Mouse (Mus musculus) heart, embryonic 10.5 days (tissue): ENCODE data around the gene Neb. TPM values are rescaled to one million over a fixed set of nuclear protein-coding genes. Genes with fewer than 3 reads are reported as not detected.

Experiments used
- DNase-seq: peaks from one replicate; pipeline ENCODE4 v3.0.0-alpha.2; 2017; ENCODE audit warnings: low spot score
- H3K27ac ChIP-seq: fragments of 300-500 bp; sonication (generic); 2 replicates; pipeline ENCODE4 v1.5.1; 2016; ENCODE audit warnings: mild to moderate bottlenecking
- H3K27me3 ChIP-seq: fragments of 300-500 bp; sonication (generic); 2 replicates; pipeline ENCODE4 v1.6.1; 2016; ENCODE audit warnings: mild to moderate bottlenecking; ENCODE audit not compliant: poor library complexity, insufficient read depth, severe bottlenecking
- H3K36me3 ChIP-seq: fragments of 300-500 bp; sonication (generic); 2 replicates; pipeline ENCODE4 v1.6.1; 2016; ENCODE audit warnings: mild to moderate bottlenecking, moderate library complexity
- H3K4me1 ChIP-seq: fragments of 300-500 bp; sonication (generic); 2 replicates; pipeline ENCODE4 v1.6.1; 2016; ENCODE audit warnings: mild to moderate bottlenecking
- H3K4me3 ChIP-seq: fragments of 300-500 bp; sonication (generic); 2 replicates; pipeline ENCODE4 v1.5.1; 2016; ENCODE audit warnings: mild to moderate bottlenecking, moderate library complexity
- H3K9me3 ChIP-seq: fragments of 300-500 bp; sonication (generic); 2 replicates; pipeline ENCODE4 v1.6.1; 2016; ENCODE audit warnings: mild to moderate bottlenecking, moderate library complexity
- WGBS: fragments of 180-500 bp; shearing (Covaris S2); methylation state at CpG from one replicate; pipeline ENCODE4 v1.1.7; 2016; 5-methylcytosine and 5-hydroxymethylcytosine counted together
- polyA plus RNA-seq: library from polyadenylated mRNA; unstranded; fragments of >200 nt; fragmentation: Nextera tagmentation; extraction: Ambion mirVana; gene quantifications from 2 replicates; pipeline ENCODE4 v1.2.1, GENCODE M21; 2016

Neb gene
- polyA plus RNA-seq, 1 experiment from 2014 or later, result 0.75 TPM

GRCm38 (mm10) chr2:52320175-52320574 is 58.1 kb downstream of the Neb start:
- no peaks in the 10 kb centered on the region for H3K27me3 ChIP-seq
- no peaks in the 10 kb centered on the region for H3K36me3 ChIP-seq
- H3K9me3 ChIP-seq, result no peaks in the 10 kb centered on the region
- WGBS, result 90% methylated on average over 2 of the region's 2 CpGs
- peaks cover 19% of the 10 kb centered on the region for H3K4me1 ChIP-seq
- H3K4me3 ChIP-seq, result no peak overlapping the region
- no peak for DNase-seq
- no peak overlapping the region for H3K27ac ChIP-seq

DNA sequence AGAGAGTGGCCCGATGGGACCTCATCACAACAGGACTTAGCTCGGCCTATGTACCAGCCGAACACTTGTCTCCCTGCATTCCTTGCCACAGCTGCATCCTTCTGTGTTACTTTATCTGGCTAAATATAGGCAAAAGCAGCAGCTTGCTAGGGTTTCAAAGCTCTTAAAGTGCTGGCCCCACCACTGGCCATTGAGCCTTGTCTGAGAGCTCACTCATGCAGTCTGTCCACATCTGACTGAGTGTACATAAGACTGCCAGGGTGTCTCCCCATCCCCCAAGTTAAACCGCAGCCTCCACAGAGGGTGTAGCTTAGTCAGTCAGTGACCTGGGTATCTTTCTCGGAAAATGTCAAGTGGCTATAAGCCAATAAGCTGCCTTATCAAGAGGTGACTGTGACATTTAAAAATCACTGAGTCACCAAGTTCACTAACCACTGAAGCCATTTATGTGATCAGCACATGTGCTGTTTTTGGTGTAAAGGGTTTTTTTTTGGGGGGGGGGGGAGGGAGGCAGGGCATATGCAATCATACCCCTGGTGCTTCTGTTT is 59.2 kb downstream of the Neb start:
- Histone ChIP-seq H3K4me3 (no peak overlapping the region), H3K9me3 (no peaks in the 10 kb centered on the region), H3K27me3 (no peaks in the 10 kb centered on the region), H3K4me1 (peaks cover 19% of the 10 kb centered on the region), H3K27ac (peak overlapping the region; percentile 69), H3K36me3 (no peaks in the 10 kb centered on the region)
- DNase-seq, result peak; percentile 84
- WGBS, result 42% methylated on average over 5 of the region's 5 CpGs

DNA sequence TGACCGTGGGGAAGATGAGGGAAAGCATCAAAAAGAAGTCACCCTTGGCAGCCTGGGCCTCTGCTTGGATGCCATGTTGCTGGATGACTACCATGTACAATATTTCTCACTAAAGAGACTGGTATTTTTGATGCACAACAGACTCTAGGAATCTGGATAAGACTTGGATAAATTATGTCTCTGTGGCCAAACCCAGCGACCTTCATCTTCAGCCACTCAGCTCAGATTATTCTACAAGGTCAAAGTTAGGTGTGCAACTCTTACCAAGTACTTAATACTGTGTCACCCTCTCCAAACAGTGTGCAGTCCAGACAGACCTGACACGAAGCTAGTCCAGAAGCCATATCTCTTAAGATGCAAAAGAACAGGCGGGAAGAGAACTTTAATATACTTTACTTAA is 60.8 kb downstream of the Neb start:
- Histone ChIP-seq H3K27ac (no peak overlapping the region), H3K4me1 (peaks cover 19% of the 10 kb centered on the region), H3K27me3 (no peaks in the 10 kb centered on the region), H3K36me3 (no peaks in the 10 kb centered on the region), H3K9me3 (no peaks in the 10 kb centered on the region), H3K4me3 (no peak overlapping the region)
- WGBS, result 67% methylated on average over 4 of the region's 4 CpGs
- peak; percentile 27 for DNase-seq

DNA sequence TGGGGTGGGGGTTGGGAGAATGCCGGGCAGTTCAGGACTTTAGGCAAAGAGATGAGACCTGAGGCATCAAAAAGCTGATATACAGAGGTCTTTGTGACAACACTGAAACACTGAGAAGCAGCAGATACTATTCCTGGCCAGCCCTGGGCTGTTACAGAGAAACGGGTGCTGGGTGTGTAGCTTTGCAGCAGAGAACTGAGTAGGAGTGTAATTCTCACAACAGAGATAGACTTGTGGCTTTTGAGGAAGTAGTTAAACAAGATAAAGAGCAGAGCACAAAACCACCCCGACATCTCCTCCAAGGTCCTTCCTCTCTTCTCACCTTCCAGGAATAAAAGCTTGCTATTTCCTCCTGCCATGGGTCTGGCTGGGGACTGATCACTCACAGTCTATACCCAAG is 62.5 kb downstream of the Neb start:
- Histone ChIP-seq H3K9me3 (no peaks in the 10 kb centered on the region), H3K27me3 (no peaks in the 10 kb centered on the region), H3K27ac (peak overlapping the region; percentile 32; the same call in 1 of the 2 replicates), H3K36me3 (no peaks in the 10 kb centered on the region), H3K4me1 (peaks cover 19% of the 10 kb centered on the region), H3K4me3 (no peak overlapping the region)
- WGBS, result 32% methylated on average over 3 of the region's 3 CpGs
- peak; percentile 35 for DNase-seq

DNA sequence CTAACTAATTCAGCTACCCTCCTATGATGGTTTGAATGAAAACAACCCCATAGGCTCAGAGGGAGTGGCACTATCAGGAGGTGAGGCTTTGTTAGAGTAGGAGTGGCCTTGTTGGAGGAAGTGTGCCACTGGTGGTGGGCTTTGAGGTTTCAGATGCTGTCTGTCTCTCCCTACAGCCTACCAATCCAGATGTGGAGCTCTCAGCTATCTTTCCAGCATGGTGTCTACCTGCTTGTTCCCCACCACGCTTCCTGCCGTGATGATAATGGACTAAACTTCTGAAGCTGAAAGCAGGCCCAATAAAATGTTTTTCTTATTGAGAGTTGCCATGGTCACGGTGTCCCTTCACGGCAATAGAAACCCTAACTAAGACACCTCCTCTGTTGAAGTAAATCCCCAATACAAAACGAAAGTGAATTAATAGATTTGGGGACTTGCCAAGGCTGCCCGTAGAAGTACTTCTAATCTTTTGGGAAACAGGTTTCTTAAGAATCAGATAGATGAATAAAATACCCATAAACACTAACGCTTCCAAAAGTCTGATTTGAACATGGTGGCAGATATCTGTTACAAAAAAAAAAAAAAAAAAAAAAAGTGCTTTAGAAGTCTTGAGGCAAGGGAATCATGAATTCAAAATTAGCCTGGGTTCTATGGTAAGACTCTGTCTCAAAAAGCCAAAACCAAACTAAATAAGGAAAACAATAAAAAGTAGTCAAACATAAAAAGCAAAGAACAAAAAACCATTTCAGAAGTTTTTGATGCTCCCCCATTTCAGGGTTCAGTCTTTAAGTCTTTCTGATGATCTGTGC is 63.1 kb downstream of the Neb start:
- peak; percentile 27 for DNase-seq
- Histone ChIP-seq H3K4me1 (peaks cover 22% of the 10 kb centered on the region), H3K4me3 (no peak overlapping the region), H3K9me3 (no peaks in the 10 kb centered on the region), H3K27me3 (no peaks in the 10 kb centered on the region), H3K36me3 (no peaks in the 10 kb centered on the region), H3K27ac (no peak overlapping the region; the same call in 1 of the 2 replicates)
- 90% methylated on average over 7 of the region's 7 CpGs for WGBS

DNA sequence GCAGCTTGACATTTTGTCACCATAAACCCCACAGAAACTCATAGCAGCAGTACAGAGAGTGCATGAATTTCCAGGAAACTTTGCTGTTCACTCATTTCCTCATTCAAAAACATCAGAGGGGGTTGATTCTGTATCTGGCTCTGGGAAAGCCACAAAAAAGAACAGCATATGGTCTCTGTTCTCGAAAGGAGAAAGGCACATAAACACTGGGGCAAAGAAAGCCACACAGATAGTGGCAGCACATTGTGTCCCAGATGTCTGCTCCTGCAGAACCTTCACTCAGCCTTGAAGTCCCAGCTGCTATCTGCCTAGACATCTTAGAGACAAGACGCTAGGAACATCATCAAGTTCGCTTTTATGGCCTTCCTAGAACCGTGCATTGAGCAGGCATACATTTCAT is 67.5 kb downstream of the Neb start:
- H3K27me3 ChIP-seq, result no peaks in the 10 kb centered on the region
- no peak overlapping the region for H3K27ac ChIP-seq
- H3K4me3 ChIP-seq, result no peak overlapping the region
- H3K36me3 ChIP-seq, result no peaks in the 10 kb centered on the region
- H3K9me3 ChIP-seq, result no peaks in the 10 kb centered on the region
- peak; percentile 36 for DNase-seq
- peaks cover 8% of the 10 kb centered on the region; the same call in 1 of the 2 replicates for H3K4me1 ChIP-seq
- WGBS, result 82% methylated on average over 4 of the region's 4 CpGs

DNA sequence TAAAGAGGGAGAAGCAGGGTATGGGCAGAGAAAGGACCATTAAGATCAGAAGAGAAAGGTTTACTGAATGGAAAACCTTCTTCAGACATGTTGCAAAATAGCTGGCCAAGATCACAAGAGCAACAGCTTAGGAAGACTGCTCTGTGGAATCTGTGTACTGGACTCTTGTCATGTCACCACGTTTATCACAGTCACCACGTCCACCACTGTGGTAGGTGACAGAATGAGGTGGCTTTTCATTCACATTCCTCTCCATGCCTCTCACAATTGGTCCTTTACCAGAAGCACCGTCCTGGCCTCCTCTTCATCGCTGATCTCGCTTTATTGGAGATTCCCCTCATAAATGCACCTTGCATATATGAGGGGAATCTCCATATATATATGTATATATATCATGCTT is 71.6 kb downstream of the Neb start:
- H3K4me1 ChIP-seq, result peaks cover 12% of the 10 kb centered on the region; the same call in 1 of the 2 replicates
- peak overlapping the region; percentile 62; the same call in 1 of the 2 replicates for H3K27ac ChIP-seq
- WGBS, result 45% methylated on average over 5 of the region's 5 CpGs
- no peak overlapping the region for H3K4me3 ChIP-seq
- DNase-seq, result peak; percentile 75
- H3K9me3 ChIP-seq, result no peaks in the 10 kb centered on the region
- H3K27me3 ChIP-seq, result no peaks in the 10 kb centered on the region
- H3K36me3 ChIP-seq, result no peaks in the 10 kb centered on the region

GRCm38 (mm10) chr2:52304554-52304953 is 73.7 kb downstream of the Neb start:
- Histone ChIP-seq H3K4me1 (peaks cover 8% of the 10 kb centered on the region; the same call in 1 of the 2 replicates), H3K4me3 (no peak overlapping the region)
- 80% methylated on average over 3 of the region's 3 CpGs for WGBS

GRCm38 (mm10) chr2:52303405-52303804 is 74.9 kb downstream of the Neb start:
- DNase-seq, result peak; percentile 28
- H3K27me3 ChIP-seq, result no peaks in the 10 kb centered on the region
- no peaks in the 10 kb centered on the region for H3K9me3 ChIP-seq
- WGBS, result 67% methylated on average over 1 of the region's 1 CpGs
- no peaks in the 10 kb centered on the region for H3K36me3 ChIP-seq
- no peak overlapping the region for H3K4me3 ChIP-seq
- no peak overlapping the region for H3K27ac ChIP-seq
- peaks cover 8% of the 10 kb centered on the region; the same call in 1 of the 2 replicates for H3K4me1 ChIP-seq

More at GRCm38 (mm10) chr2:52304554-52304953, 73.7 kb downstream of the Neb start:
- H3K27me3 ChIP-seq, result no peaks in the 10 kb centered on the region
- H3K27ac ChIP-seq, result no peak overlapping the region
- DNase-seq, result peak; percentile 11
- no peaks in the 10 kb centered on the region for H3K9me3 ChIP-seq
- no peaks in the 10 kb centered on the region for H3K36me3 ChIP-seq

DNA sequence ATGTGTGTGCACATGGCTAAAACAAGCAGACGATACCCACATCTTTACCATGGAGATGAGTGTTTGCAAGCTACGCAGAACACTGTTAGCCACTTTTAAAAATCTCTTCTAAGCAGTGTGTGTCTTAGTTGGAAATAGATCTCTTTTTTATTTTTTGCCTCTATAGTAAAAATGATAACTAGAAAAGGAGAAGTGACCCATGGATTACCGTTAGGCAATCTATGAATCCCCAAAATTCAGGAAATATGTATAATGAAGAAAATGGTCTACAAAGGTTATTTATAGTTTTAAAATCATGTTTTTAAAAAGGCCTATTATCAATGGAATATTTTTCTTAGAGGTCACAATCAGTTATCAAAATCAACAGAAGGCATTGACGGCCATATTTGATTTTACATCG is 80.3 kb downstream of the Neb start:
- H3K4me1 ChIP-seq, result 0 out of 2 replicates have a peak, but pooled peaks cover 2% of the 10 kb centered on the region
- no peaks in the 10 kb centered on the region for H3K9me3 ChIP-seq
- no peak overlapping the region for H3K4me3 ChIP-seq
- no peaks in the 10 kb centered on the region for H3K27me3 ChIP-seq
- H3K36me3 ChIP-seq, result no peaks in the 10 kb centered on the region
- H3K27ac ChIP-seq, result no peak overlapping the region
- DNase-seq, result no peak
- 92% methylated on average over 5 of the region's 5 CpGs for WGBS

DNA sequence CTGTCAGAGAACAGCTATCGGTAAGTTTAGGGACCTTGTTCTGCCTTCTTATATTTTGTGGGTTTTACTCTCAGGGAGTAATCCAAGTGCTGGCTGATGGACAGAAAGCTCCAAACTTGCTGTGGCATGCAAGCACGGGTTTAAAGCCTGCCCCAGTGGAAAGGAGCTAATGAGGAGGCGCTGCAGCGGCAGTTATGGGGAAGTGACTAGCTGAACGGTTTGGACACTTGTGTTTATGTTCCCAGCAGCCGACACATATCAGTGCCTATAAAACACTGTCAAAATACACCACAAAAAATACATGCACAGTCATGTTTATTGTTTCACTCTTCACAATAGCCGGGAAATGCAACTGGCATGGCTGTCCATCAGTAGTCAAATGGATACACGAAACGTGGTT is 81.5 kb downstream of the Neb start:
- no peak for DNase-seq
- no peak overlapping the region for H3K4me3 ChIP-seq
- H3K27me3 ChIP-seq, result no peaks in the 10 kb centered on the region
- H3K27ac ChIP-seq, result no peak overlapping the region
- no peaks in the 10 kb centered on the region for H3K9me3 ChIP-seq
- 0 out of 2 replicates have a peak, but pooled peaks cover under 1% of the 10 kb centered on the region for H3K4me1 ChIP-seq
- 87% methylated on average over 9 of the region's 9 CpGs for WGBS
- H3K36me3 ChIP-seq, result no peaks in the 10 kb centered on the region

DNA sequence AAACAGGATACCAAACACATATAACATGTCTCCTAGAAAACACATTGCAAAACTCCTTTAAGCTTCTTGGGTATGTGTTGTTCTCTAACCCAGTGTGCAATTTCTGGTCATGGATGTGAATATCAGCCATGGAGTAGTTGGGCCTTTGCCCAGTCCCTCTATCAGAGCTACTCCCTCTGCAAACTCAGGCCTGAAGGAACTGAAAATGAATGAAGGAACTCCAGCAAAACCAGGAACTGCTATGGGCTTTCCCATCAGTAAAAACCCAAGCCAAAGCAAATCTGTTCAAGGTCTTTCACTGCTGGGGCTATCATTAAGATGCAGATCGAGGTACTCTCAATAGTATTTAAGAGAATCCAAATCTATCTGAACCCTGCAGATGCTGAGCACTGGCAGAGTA is 90.8 kb downstream of the Neb start:
- H3K36me3 ChIP-seq, result no peaks in the 10 kb centered on the region
- 73% methylated on average over 1 of the region's 1 CpGs for WGBS
- H3K27me3 ChIP-seq, result no peaks in the 10 kb centered on the region
- no peak overlapping the region for H3K27ac ChIP-seq
- H3K4me1 ChIP-seq, result no peaks in the 10 kb centered on the region
- H3K4me3 ChIP-seq, result no peak overlapping the region
- no peak for DNase-seq
- H3K9me3 ChIP-seq, result no peaks in the 10 kb centered on the region

DNA sequence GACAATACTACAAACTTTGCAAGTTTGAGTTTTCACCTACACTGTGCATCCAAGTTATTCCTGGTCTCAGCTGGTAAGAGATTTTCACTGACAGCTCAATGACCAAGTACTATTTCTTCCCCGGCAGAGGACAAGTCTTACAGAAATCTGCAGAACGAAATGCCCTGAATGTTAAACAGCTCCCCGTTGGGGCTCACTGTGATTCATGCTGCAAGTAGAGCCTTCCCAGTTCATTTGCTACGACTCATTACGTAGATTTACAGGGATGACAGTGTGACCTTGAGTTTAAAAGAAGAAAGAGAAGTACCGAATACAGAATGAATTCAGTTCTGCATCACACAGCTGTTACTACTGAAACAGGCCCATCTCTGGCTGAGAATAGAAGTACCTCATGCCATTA is 91.9 kb downstream of the Neb start:
- H3K9me3 ChIP-seq, result no peaks in the 10 kb centered on the region
- no peak overlapping the region for H3K4me3 ChIP-seq
- no peaks in the 10 kb centered on the region for H3K36me3 ChIP-seq
- H3K27me3 ChIP-seq, result no peaks in the 10 kb centered on the region
- H3K27ac ChIP-seq, result no peak overlapping the region
- H3K4me1 ChIP-seq, result no peaks in the 10 kb centered on the region
- 81% methylated on average over 6 of the region's 6 CpGs for WGBS
- no peak for DNase-seq
